Mouse (Mus musculus) liver, adult 2 months (tissue): ENCODE data around the gene Gapdhs. TPM values are rescaled to one million over a fixed set of nuclear protein-coding genes. Genes with fewer than 3 reads are reported as not detected.

Source experiments
- DNase-seq: peaks from one replicate; pipeline ENCODE4 v3.0.0-alpha.2; 2011; ENCODE audit warnings: low read depth, low spot score; ENCODE audit errors: extremely low read depth
- H3K27ac ChIP-seq: fragments of 200-500 bp; replicated peaks from 2 replicates; pipeline ENCODE4 v1.5.1; 2012; ENCODE audit warnings: low read depth, mild to moderate bottlenecking, control low read depth, inconsistent platforms, low read length; ENCODE audit not compliant: insufficient read depth
- H3K27me3 ChIP-seq: fragments of 200-500 bp; 2 replicates; pipeline ENCODE4 v1.6.1; 2012; ENCODE audit warnings: mild to moderate bottlenecking, moderate library complexity, low read length, inconsistent platforms; ENCODE audit not compliant: control insufficient read depth, insufficient read depth
- H3K36me3 ChIP-seq: fragments of 200-500 bp; 2 replicates; pipeline ENCODE4 v1.6.1; 2012; ENCODE audit warnings: low read length, inconsistent platforms; ENCODE audit not compliant: control insufficient read depth, insufficient read depth
- H3K4me1 ChIP-seq: fragments of 200-500 bp; 2 replicates; pipeline ENCODE4 v1.6.1; 2011; ENCODE audit warnings: low read length; ENCODE audit not compliant: control insufficient read depth, insufficient read depth
- H3K4me3 ChIP-seq: fragments of 200-500 bp; 2 replicates; pipeline ENCODE4 v1.5.1; 2011; ENCODE audit warnings: low read depth, mild to moderate bottlenecking, control low read depth, low read length, moderate library complexity; ENCODE audit not compliant: insufficient read depth
- H3K79me2 ChIP-seq: fragments of 200-500 bp; 2 replicates; pipeline ENCODE4 v1.6.1; 2012; ENCODE audit warnings: inconsistent platforms, mild to moderate bottlenecking, low read length, moderate library complexity; ENCODE audit not compliant: control insufficient read depth, insufficient read depth
- H3K9ac ChIP-seq: fragments of 200-500 bp; 2 replicates; pipeline ENCODE4 v1.6.1; 2012; ENCODE audit warnings: low read depth, mild to moderate bottlenecking, control low read depth, inconsistent platforms, low read length
- CTCF ChIP-seq: fragments of 200-500 bp; IDR thresholded peaks from 2 replicates; pipeline ENCODE4 v1.5.1; 2011; ENCODE audit warnings: low read depth, low read length, control low read depth
- POLR2A ChIP-seq: fragments of 200-500 bp; IDR thresholded peaks from 2 replicates; pipeline ENCODE4 v1.6.1; 2011; ENCODE audit warnings: low read length, control low read depth; ENCODE audit not compliant: insufficient read depth; ENCODE audit errors: extremely low read depth
- WGBS: fragments of 180-500 bp; shearing (Covaris S2); methylation state at CpG from one replicate; pipeline ENCODE4 v1.1.7; 2018; 5-methylcytosine and 5-hydroxymethylcytosine counted together
- polyA plus RNA-seq: library from polyadenylated mRNA; depleted of rRNA; stranded (reverse); fragments of >200 nt; gene quantifications from 2 replicates; pipeline ENCODE4 v1.2.3, GENCODE M21; 2012
- total RNA-seq: library from RNA; depleted of rRNA; stranded (reverse); fragments of >200 nt; gene quantifications from 2 replicates; pipeline ENCODE4 v1.2.3, GENCODE M21; 2014

Gene Gapdhs
- total and polyA plus RNA-seq, 2 experiments, result 1.3 TPM; not detected in 1

DNA sequence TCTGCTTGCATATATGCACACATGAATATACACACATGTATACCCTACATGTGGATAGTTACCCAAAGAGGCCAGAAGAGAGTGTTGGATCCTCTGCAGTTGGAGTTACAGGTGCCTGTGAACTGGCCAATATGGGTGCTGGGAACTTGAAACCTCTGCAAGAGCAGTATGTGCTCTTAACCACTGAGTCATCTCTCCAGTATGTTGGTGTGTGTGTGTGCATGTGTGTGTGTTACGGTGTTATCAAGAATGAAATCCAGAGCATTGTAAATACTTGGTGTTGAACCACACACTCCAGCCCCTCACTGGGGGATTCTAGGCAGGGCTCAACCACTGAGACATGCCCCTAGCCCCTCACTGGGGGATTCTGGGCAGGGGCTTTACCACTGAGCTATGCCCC is 36.0 kb downstream of the Gapdhs start:
- WGBS, result 97% methylated on average over 1 of the region's 1 CpGs
- H3K4me3 ChIP-seq, result no peak overlapping the region
- no peaks in the 10 kb centered on the region for H3K36me3 ChIP-seq
- no peak overlapping the region for H3K9ac ChIP-seq
- TF ChIP-seq POLR2A (no peak), CTCF (no peak)
- no peak overlapping the region for H3K27ac ChIP-seq
- H3K27me3 ChIP-seq, result no peaks in the 10 kb centered on the region
- no peaks in the 10 kb centered on the region for H3K79me2 ChIP-seq
- DNase-seq, result no peak
- H3K4me1 ChIP-seq, result peaks cover 9% of the 10 kb centered on the region; the same call in 1 of the 2 replicates

GRCm38 (mm10) chr7:30706214-30706882 is 37.1 kb downstream of the Gapdhs start:
- TF ChIP-seq POLR2A (no peak), CTCF (no peak)
- no peak overlapping the region for H3K9ac ChIP-seq
- peaks cover 9% of the 10 kb centered on the region; the same call in 1 of the 2 replicates for H3K4me1 ChIP-seq
- DNase-seq, result peak; percentile 85
- H3K4me3 ChIP-seq, result no peak overlapping the region
- WGBS, result 16% methylated on average over 8 of the region's 8 CpGs
- H3K79me2 ChIP-seq, result no peaks in the 10 kb centered on the region
- H3K36me3 ChIP-seq, result no peaks in the 10 kb centered on the region
- peak overlapping the region; percentile 14; the same call in 1 of the 2 replicates for H3K27ac ChIP-seq
- no peaks in the 10 kb centered on the region for H3K27me3 ChIP-seq

DNA sequence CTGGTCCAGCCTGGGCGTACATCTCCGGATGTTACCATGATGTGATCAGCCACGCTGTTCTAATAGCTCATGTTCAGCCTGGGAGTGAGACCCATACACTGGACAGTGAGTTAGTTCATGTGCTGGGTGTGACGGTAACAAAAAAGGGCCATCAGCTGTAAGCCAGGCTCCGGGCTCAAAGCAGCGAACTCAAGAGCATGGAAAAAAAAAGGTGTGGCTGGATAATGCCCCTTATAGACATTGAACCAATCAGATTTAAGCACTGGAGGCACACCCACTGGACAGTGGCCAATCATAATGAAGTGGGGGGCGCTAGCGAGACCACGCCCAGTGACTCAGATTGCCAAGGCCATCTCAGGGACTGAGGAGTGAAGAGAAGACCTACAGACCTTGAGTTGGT is 44.9 kb downstream of the Gapdhs start, which contains the start of gene 2200002J24Rik:
Gene 2200002J24Rik (plus strand): TSS at position 338 of the 400 bp plus-strand sequence.
- Histone ChIP-seq H3K27ac (no peak within 1 kb of the TSS), H3K9ac (no peak within 1 kb of the TSS), H3K4me1 (no peaks in the 10 kb centered on the region), H3K27me3 (no peaks in the 10 kb centered on the region), H3K36me3 (no peaks in the 10 kb centered on the region), H3K4me3 (no peak within 1 kb of the TSS), H3K79me2 (no peaks in the 10 kb centered on the region)
- WGBS, result 74% methylated on average over 9 of the region's 9 CpGs
- DNase-seq, result no peak
- no peak for TF ChIP-seq POLR2A

GRCm38 (mm10) chr7:30698101-30698500 is 45.4 kb downstream of the Gapdhs start:
- 53% methylated on average over 5 of the region's 5 CpGs for WGBS
- no peaks in the 10 kb centered on the region for H3K4me1 ChIP-seq
- no peak for TF ChIP-seq POLR2A
- TF ChIP-seq CTCF, result no peak
- H3K36me3 ChIP-seq, result no peaks in the 10 kb centered on the region
- H3K79me2 ChIP-seq, result no peaks in the 10 kb centered on the region
- H3K9ac ChIP-seq, result no peak overlapping the region
- DNase-seq, result no peak
- H3K4me3 ChIP-seq, result no peak overlapping the region
- H3K27ac ChIP-seq, result no peak overlapping the region
- no peaks in the 10 kb centered on the region for H3K27me3 ChIP-seq

- H3K4me3 ChIP-seq, result no peak overlapping the region
- peaks cover 15% of the 10 kb centered on the region for H3K4me1 ChIP-seq
- H3K9ac ChIP-seq, result no peak overlapping the region
- peak; percentile 39 for DNase-seq
- TF ChIP-seq CTCF (no peak), POLR2A (no peak)
- H3K79me2 ChIP-seq, result no peaks in the 10 kb centered on the region
- peak overlapping the region; percentile 19 for H3K27ac ChIP-seq
- H3K36me3 ChIP-seq, result no peaks in the 10 kb centered on the region
- WGBS, result 73% methylated on average over 6 of the region's 6 CpGs
- no peaks in the 10 kb centered on the region for H3K27me3 ChIP-seq
These were observed 55.2 kb downstream of the Gapdhs start for GRCm38 (mm10) chr7:30688325-30688724.

DNA sequence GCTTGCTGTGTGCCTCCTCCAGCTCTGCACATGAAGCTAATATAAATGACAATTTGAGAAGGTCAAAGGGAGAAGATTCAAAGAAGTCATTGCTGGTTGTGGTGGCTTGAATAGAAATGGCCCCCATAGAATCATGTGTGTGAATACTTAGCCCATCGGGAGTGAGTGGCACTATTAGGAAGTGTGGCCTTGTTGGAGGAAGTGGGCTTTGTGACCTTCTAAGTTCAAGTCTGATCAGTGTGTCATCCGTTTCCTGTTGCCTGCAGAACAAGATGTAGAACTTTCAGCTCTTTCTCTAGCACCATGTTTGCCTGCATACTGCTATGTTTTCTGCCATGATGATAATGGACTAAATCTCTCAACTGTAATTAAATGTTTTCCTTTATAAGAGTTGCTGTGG is 60.1 kb downstream of the Gapdhs start:
- 63% methylated on average over 2 of the region's 2 CpGs for WGBS
- Histone ChIP-seq H3K4me1 (peaks cover 14% of the 10 kb centered on the region), H3K27me3 (no peaks in the 10 kb centered on the region), H3K79me2 (no peaks in the 10 kb centered on the region), H3K27ac (no peak overlapping the region), H3K9ac (no peak overlapping the region), H3K4me3 (no peak overlapping the region), H3K36me3 (no peaks in the 10 kb centered on the region)
- no peak for TF ChIP-seq CTCF
- TF ChIP-seq POLR2A, result no peak
- DNase-seq, result no peak
